Mouse (Mus musculus) lung, postnatal 36 days (tissue): ENCODE measurements around the gene Tmem128.

Experiments
- DNase-seq: peaks from one replicate; pipeline ENCODE4 v3.0.0; 2022; ENCODE audit warnings: mixed read lengths

The Tmem128 gene

GRCm38 (mm10) chr5:38277936-38278600 lies 18.1 kb downstream of the Tmem128 start:
- DNase-seq = no peak

GRCm38 (mm10) chr5:38280075-38280474 lies 20.1 kb downstream of the Tmem128 start:
- no peak for DNase-seq

GRCm38 (mm10) chr5:38285724-38286123 lies 25.7 kb downstream of the Tmem128 start:
- DNase-seq = no peak

GRCm38 (mm10) chr5:38288476-38288875 lies 28.5 kb downstream of the Tmem128 start:
- DNase-seq = no peak

GRCm38 (mm10) chr5:38301761-38302411 lies 41.9 kb downstream of the Tmem128 start:
- DNase-seq = no peak

- DNase-seq = no peak
Measured at GRCm38 (mm10) chr5:38302651-38303050, 42.7 kb downstream of the Tmem128 start.

GRCm38 (mm10) chr5:38305241-38305640 lies 45.3 kb downstream of the Tmem128 start:
- DNase-seq = no peak

GRCm38 (mm10) chr5:38307255-38308101 lies 47.5 kb downstream of the Tmem128 start:
- DNase-seq = peak; percentile 93

GRCm38 (mm10) chr5:38308873-38309272 lies 48.9 kb downstream of the Tmem128 start:
- peak; percentile 73 for DNase-seq

GRCm38 (mm10) chr5:38309795-38310194 lies 49.8 kb downstream of the Tmem128 start:
- no peak for DNase-seq
